Mouse (Mus musculus) fibroblast of lung, adult 2 months (primary cell): ENCODE data around the gene Slc5a5.

ENCODE experiments used
- DNase-seq: peaks from one replicate; pipeline ENCODE4 v3.0.0-alpha.2; 2011; ENCODE audit warnings: low read depth

The Slc5a5 gene

DNA sequence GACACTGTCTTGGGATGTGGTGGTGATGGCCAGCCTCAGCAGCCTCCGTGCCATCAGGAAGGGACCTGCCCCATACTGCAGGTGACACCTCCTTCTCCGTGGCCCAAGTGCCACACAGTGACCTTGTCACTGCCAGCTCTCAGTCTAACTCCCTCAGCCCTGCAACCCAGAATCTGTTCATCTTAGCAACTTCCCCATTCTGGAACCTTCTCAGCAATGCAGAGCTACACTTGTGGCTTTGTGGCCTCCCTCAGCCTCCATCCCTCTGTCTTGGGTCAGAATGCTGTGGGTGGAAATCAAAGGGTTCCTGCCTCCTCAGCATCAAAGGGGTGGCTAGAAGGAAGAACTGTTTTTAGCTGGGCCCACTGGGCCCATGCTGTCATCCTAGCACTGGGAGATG is 38.7 kb downstream of the Slc5a5 start:
- DNase-seq, result no peak

DNA sequence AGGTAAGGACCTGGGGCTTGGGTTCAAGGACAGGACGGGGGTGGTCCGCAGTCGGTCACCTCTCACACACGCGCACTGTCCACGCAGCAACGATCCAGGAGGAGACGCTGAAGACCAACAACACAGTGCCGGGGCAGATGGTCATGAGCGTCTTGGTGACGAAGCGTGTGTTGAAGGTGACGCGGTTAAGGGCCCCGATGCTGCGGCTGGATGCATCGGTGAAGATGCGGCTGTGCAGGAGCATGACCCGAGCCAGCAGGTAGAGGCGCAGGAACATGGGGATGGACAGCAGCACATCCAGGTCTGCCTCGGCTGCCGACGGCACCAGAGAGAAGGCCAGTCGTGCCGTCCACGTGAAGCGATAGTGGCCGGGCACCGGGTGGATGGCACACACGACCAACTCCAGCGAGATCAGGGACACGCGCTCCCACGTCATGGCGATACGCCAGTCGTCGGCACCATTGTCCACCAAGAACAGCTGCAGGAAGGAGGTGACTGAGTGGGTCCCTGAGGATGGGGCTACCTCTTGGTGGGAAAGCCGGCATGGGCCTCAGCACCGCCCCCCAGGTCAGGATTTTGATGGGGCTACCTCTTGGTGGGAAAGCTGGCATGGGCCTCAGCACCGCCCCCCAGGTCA is 39.8 kb downstream of the Slc5a5 start:
- DNase-seq, result no peak

DNA sequence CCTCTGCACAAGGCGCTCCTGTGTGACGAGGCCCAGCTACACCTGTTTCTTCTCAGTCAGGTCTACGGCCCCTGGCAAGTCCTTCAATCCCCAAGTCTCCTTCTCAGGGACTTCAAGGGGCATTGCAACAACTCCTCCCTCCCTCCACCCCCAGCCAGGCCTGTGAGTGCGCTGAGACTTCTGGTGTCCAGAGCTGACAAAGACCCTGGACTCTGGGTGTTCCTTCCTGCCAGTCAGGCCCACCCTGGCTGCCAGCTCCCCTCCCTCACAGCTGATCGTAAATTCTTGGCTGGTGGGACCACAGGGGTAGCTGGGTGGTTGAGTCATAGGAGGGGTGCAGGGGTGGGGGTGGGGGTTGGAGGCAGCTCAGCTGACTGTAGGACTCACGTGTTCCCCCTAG is 40.7 kb downstream of the Slc5a5 start:
- no peak for DNase-seq

DNA sequence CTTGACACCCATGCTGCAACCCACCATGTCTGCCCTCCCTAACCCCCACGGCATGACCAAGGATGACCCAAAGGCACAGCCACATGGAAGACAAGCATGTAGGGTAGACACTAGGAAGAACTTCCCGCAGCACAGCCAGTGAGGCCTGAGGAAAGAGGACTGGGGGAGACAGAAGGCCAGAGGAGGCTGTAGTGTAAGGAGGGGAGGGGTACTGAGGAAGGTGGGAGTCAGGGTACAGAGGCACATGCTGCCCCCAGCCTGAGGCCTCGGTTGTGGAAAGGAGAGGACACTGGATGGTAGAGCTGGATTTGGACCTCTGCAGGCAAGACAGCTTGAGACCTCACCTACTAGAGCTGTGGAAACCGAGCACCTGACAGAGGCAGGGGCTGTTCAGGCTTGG is 41.6 kb downstream of the Slc5a5 start:
- DNase-seq, result no peak

DNA sequence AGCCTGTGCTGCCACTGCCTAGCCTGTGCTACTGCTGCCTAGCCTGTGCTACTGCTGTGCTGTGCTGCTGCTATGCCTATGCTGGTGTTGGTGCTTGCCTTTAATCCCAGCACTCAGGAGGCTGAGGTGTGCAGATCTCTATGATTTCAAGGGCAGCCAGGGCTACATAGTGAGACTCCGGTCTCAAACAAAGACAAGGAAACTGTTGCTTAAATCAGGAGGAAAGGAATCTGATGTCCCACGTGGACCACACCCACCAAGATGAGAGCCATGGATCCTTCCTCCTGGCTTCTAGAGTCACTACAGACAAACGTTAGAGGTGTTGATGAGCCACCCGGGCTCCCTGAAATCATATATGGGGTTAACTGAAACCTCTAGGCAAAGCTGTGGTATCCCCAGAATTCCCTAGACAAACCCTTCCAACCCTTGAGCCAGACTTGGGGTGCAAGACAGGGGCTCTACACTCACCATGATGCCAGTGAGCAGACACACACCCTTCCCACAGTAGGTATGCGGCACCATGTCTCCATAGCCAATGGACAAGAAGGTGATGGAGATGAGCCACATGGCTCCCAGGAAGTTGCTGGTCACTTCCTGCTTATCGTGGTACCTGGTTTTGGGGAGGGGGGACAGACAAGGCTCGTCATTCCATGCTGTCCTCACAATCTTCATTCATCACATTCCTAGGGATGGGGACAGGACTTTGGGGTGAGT is 42.3 kb downstream of the Slc5a5 start:
- DNase-seq, result no peak

DNA sequence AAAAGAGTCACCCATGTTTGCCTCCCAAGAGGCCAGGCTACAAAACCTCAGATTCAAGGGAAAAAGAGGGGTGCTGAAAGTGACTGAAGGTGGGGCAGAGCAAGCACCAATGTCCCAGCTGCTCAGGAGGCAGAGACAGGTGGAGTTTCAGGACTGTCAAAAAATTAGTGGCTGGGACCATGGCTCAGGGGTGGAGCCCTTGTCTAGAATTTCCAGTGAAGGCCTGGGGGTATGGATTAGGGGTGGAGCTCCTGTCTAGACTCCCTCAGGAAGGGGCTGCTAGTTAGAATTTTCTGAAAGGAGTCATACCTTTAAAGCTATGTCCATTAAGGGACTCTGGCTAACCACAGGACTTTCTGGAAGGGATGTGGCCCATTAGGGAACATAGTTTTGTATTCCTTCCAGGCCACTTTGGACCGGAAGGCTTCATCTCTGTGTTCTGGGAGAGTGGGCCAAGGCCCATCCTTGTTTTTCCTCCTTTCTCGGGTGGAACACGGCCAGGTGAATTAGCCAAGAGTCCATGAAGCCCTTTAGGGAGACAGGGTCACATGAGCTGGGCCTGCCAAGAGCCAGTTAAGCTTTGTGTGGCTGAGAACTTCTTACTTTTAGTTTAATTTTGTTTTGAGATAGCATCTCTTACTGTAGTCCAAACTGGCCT is 43.1 kb downstream of the Slc5a5 start:
- no peak for DNase-seq

DNA sequence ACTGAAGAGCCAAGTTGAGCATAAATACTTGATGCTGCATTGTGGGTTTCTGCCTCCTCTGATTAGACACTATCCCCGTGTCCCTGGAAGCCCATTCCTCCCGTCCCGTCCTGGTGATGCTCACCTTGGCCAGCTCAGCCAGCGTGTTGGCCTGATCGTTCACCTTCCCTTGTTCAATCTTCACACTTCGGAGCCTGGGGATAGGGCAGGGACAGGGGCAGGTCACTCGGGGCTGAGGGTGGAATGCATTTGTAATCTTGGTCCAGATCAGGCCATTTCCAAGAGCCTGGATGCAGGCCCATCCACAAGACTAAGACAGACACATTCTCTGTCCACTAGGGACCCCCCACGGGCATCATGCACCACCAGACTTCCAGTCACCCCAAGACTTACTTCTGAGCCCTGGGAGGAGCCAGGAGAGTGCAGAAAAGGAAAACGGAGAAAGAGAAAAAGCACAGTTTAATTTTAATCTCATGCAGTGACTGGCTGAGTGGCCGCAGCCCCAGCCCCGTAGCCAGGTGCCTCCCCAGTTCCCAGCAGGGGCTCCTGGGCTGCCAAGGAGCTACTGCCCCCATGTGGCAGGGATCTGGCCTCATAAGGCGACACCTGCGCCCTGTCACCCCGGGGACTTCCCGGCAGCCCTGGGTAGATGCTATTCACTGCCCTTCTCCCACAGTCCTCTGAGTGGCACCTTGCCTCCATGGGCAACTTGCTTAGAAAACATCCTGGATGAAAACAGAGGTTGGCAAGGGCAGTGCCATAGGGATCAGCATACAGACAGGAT is 46.0 kb downstream of the Slc5a5 start:
- DNase-seq, result no peak

DNA sequence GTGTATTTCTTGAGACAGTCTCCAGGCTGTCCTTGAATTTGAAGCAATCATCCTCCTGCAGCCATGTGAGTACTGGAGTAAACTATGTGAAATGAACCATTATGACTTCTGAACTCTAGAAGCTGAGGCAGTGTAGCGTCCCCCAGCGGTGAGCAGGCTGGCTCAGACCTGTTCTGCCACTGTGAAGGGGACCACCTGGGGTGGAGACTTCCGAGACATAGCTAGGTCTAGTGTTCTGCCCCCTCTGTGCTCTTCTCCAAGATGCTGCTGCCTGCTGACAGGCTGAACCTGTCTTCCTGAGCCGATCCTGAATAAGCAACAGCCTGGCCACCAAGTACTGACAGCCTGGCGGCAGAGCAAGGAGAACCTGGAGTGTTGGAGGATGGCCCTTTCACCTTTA is 47.4 kb downstream of the Slc5a5 start:
- DNase-seq, result no peak

DNA sequence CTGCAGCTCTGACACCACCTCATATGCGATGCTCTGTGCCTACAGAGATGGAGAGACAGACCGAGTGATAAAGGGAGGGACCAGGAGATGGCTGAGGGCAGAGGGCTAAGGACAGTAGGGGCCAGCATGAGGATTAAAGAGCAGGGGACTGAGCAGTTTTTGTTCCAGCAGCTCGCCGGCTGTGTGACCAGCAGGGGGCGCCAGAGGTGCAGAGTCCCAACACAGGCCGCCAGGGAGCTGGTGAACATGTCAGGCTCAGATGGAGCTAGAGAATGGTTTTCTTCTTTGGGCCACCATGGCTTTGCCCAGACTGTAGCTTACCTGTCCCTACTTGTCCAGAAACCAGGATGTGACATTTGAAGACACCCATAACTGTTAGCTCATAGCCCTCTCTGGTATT is 48.0 kb downstream of the Slc5a5 start:
- no peak for DNase-seq

DNA sequence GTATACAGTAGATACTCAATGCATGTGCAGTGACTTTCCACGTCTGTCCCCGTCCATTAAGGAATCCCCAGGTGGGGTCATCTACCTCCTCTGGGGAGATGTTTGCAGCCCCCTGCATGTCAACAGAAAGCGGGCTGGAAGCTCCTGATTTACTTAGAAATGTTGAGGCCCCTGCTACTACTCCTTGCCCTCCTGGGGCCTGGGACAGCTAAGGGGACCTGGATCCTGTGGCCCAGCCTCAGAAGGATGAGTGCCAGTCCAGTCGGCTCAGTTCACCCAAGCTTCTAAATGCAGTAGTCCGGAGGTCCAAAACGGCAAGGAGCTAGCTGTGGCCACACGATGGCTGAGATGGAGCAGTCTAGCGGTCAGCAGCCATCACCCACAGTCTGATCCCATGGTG is 48.6 kb downstream of the Slc5a5 start:
- DNase-seq, result no peak

DNA sequence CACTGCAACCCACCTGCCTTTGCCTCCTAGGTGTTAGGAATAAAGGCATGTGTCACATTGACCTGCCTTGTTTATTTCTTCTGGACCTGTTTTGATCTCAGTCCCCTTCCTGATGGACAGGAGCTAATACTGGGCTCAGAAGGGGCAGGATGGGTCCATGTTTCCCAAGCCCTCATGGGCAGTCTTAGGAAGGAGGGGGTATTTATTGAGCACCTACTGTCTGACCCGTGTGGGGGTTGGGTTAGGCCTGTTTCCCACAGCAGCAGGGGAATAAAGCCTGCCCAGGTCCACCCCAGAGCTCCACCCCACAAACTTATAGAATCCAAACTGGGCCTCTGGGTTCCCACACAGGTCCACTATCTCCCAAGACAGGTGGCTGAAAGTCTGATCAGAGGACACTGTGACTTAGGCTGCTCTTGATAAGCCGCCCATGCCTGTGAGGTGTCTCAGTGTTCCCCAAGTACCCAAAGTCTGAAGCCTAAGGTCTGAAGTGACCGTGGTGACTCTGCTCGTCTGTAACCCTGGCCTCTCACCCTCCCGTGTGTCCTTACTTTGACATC is 49.3 kb downstream of the Slc5a5 start:
- DNase-seq, result no peak

DNA sequence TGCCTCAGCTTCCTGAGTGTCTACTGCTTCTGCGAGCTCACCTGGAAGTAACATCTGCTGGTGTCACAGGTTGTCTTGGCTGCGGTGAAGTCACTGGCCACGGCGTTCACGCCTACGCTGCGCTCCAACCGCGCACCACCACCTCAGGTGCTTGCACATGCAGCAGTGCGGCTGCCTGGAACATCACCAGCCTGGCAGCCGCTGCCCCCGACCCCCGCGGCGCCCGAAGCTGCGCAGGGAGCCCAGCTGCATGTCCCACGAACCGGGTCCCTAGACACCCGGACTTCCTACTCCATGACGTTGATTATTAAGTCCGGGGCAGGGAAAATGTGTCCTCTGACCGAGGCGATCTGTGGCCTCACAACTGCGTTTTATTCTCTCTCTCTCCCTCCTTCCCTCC is 50.1 kb downstream of the Slc5a5 start:
- no peak for DNase-seq

DNA sequence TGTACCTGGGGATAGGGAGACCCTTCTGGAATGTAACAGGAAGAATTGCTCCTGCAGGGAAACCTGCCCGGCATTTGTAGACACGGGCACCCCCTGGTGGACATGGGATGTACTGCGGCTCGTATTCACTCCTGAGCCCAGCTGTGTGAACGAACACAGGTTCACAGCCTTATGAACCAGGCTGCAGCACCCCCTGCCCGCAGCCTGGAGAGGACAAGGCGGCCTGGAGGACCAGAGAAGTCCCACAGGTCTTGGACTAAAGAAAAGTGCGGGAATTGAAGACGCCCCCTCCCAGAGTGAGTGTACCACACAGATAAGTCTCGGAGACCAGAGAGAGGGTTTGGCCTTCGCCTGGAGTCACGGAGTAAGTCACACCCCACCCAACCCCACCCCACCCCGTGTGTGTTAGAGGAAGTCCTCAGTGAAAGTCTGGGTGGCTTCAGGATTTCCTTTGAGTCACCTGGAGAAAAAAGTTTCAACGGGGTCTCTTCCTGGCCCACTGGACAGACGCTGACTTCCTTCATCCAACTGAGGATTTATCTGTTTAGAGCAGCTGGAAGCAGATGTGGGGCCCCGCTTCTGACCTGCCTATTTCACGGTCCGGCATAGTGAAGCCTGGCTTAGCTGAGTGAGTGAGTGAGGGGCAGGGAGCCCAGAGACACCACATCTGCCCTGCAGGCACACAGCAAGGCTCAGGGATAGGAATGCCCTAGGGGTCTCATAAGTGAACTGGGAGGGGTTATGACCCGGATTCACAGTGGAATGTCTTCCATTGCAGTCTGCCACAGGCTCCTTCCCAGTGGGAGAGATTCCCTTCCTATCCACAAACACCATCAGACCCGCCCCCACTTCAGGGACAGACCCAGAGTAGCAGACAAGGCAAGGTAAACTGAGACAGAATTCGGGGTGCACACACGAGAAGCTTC is 51.1 kb downstream of the Slc5a5 start:
- DNase-seq, result peak; percentile 50

DNA sequence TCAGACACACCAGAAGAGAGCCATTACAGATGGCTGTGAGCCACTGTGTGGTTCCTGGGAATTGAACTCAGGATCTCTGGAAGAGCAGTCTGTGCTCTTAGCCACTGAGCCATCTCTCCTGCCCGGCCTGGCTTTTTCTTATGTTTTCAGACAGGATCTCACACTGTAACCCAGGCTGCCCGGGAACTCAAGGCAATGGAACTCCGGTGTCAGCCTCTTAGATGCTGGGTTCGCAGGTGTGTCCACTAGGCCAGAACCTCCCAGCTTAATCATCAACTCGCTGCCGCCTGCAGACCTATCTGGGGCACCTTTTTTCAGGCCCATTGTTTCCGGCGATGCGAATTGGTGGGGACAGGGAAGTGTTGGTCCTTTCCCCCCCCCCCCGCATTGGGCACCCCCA is 52.0 kb downstream of the Slc5a5 start:
- no peak for DNase-seq

DNA sequence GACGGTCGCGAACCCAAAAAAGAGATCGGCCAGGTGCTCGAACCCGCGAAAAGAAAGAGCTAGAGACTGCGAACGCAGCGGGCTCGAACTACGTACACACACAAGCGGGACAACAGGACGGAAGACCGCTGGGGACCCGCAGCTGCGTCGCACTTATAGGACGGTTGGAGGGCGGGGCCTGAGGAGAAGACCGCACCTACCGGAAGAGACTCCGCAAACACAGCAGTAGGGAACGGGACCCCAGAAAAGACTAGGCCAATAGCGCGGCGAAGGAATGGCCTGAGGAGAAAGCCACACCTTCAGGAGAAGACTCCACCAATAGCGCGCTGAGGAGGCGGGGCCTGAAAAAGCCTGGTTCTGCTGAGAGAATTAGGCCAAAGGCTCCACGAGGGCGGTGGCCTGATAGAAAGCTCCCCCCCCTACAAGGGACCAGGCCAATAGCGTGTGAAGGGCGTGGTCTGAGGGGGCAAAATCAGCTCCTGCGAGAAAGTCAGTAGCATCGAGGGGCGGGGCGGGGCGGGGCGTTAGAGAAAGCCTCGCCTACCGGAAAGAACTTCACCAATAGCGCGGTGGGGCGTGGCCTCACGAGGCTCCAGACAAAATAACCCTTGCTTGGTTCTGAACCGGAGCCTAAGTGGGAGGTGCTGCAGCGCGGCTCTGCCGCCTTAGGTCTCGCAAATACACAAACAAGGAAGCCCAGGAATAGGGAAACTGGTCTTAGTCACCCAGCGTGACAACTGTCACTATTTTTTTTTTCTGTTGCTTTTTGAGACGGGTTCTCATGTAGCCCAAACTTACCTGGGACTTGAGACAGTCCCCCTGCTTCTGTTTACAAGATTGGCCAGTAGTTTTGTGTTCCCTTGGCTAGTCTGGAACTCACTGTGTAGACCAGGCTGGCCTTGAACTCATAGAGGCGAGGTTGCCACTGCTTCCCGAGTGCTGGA is 52.9 kb downstream of the Slc5a5 start, which contains the start of gene Arrdc2:
Gene Arrdc2, minus strand, starts transcription at position 313 of the 944 bp plus-strand sequence.
- peak; percentile 100 for DNase-seq

DNA sequence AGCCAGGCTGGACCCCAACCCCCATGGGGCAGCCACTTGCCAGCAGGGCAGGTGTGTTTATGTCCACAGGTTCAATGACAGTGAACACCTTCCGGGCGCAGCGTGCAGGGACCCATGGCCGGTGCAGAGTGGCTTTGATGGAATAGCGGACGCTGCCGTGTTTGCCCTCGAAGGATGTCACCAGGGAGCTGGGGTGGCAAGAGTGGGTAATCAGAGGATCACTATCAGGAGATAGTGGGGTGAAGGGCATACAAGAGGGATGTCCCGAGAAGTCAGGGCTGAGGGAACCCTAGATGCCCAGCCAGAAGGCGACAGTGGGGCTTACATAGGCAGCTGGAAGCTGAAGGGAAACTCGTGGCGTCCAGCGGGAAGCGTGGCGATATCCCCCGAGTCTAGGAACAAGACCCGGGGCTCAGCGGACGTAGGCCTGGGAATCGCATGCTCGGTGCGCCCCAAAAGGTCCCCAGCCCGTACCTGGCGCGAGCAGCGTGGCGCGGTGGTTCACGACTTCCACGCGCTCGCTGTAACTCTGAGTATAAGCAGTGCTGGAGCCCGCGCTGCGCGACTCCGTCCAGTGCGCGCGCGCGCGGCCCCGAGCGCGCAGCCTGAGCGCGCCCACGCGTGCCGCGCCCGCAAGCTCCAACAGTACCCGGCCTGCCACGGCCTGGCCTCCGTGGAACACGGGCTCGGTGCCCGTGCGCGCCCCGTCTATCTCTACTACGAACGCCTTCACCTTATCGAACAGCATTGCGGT is 53.7 kb downstream of the Slc5a5 start:
- DNase-seq, result no peak

DNA sequence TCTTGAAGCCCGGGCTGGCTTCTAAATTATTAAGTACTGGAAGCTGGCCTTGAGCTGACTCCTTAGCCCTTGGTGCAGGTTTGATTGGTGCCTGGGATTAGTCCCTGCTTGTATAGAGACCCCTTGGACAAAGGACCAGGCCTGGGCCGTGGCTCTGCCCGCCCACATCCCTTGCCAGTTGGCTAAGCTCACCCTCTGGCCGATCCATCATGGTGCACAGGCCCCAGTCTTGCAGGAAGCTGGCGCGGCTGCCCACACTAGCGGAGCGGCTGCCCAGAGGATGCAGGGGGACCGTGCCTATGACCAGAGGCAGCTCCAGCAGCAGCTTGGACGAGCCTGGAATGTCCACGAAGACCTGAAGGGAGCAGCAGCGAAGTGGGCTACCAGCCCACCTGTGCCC is 55.9 kb downstream of the Slc5a5 start:
- DNase-seq, result no peak

DNA sequence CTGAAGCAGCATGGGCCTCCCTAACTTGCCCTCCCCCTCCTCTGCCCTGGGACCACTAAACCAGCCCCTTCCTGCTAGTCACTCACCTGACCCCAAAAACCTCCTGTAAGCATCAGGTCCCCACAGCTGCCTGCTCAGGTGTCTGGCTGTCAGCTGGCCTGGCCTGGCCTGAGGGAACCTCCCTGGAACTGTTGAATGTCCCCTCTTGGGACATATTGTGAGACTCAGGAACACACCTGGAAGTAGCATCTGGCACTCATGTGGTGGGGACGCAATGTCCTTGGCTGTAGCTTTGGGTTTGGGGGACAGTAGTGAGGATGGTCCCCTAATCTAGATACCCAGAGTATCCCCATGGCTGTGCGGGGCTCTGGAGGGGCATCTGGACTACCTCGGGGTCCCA is 58.5 kb downstream of the Slc5a5 start:
- no peak for DNase-seq

DNA sequence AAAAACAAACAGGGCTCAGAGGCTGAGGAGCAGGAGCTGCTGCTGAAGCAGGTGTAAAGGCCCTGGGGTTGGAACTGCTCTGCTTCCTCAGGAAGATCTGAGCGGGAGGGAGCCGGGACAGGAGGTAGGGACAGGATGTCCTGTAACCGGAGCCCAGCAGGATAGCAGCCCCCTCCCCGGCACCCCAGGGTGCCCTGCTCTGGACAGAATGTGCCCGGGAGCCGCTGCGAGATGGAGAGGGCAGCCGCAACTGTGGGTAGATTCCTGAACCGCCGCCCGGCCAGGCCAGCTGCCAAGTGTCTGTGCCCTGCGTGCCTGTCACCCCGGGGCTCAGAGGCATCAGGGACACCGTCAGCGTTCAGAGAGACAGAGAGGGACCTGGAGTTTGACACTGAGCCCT is 59.0 kb downstream of the Slc5a5 start:
- no peak for DNase-seq
